Mouse (Mus musculus): ENCODE data around the gene 4932438A13Rik.

The 4932438A13Rik gene

DNA sequence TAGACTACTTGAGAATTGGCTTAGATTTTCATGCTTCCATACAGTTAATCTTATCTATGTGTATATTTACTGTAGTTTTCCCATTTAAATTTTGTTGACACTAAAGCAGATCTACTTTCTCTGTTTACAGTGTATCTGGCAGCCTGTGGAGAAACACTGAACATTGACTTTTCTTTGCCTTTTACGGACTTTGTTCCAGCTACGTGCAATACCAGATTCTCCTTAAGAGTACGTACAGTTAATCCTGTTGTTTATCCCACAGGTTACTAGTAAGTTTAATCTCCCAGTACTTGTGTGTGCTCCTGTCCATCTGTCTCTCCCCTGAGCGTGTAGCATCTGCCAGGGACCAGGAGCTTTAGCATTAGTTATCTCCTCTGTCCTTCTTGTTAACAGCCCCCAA, 55.4 kb downstream of the 4932438A13Rik start:
- DNase-seq (ENCODE audit: low spot score): no peak

DNA sequence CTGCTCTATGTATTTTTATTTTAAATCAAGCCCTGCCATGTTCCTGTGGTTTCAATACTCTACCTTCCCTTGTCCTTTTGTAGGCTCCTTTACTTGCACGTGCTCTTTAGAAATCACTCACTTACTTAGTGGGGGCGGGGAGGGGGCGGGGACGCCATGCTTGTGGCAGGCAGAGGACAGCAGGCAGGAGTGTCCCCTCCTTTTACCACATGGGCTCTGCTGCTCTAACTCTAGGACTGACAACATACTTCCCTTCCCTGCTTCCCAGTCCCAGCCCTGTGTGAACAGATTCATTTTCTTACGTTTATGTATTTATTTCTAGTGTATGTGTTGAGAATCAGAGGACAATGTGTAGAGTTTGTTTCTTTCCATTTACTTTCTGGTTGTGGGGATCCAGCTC, 78.7 kb downstream of the 4932438A13Rik start:
- no peak for DNase-seq (ENCODE audit: low spot score)

DNA sequence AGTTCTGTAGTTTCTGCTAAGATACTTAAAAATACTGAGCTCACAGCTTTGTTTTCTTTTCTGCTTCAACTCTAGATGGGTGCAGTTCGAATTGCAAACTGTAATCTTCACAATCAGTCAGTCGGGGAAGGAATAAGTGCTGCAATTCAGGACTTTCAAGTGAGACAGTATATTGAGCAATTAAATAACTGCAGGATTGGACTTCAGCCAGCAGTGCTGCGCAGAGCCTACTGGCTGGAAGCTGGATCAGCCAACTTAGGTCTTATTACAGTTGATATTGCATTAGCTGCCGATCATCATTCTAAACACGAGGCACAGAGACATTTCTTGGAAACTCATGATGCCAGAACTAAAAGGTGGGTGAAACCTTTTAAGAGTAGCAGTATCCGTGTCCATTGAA, 79.2 kb downstream of the 4932438A13Rik start:
- DNase-seq (ENCODE audit: low spot score): no peak

DNA sequence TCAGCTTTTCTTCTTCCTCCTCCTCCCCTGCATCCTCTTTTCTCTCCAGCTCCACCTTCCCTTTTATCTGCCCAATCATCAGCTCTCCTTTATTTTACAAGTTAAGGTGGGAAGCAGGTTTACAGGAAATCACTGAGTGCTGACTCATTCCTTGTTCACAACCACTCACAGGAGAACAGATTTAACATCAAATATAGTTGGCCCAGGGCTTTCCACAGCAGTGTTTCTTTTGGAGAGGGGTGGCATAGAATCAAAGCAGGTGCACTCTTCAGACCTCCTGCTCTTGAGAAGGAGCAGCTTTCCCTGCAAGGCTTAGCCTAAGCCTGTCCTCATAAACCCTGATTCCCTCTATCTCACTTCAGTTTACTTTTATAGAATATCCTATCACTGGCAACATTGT, 80.8 kb downstream of the 4932438A13Rik start:
- DNase-seq (ENCODE audit: low spot score): no peak

DNA sequence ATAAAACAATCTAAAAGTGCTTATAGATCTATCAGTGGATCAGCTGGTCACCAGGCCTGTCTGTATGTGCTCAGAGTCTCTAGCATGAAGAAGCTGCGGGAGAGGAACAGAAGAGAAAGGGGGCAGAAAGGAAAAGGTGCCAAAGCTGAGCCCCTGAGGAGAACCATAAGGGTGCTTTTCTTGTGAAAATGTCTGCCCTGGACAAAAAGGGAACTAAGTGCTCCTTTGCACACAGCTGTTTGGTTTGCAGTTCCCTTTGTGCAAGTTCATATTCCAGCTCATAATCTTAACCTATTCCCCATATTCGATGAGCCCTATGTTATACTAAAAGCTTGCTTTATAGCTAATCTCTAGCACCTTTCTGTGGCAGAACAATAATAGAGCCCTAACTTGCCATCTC, 175.1 kb downstream of the 4932438A13Rik start:
- DNase-seq (ENCODE audit: low spot score): no peak

DNA sequence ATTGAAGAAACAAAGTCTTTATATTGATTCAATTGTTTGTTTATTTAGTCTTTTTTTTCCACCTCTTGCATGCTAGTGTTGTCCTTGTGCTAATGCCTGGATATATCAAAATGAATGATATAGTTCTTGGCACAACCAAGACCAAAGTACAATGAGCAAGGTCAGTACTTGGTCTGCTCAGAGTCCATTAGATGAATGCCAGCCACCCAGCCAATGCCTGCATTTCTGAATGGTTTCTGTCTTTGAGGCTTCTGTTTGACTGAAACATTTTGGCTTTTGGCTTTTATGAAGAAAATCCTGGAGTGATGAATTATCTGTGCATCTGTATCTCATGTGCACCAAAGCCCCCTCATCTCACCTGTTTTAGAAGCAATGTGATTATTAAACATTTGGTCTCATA, 176.9 kb downstream of the 4932438A13Rik start:
- peak; percentile 45 for DNase-seq (ENCODE audit: low spot score)

DNA sequence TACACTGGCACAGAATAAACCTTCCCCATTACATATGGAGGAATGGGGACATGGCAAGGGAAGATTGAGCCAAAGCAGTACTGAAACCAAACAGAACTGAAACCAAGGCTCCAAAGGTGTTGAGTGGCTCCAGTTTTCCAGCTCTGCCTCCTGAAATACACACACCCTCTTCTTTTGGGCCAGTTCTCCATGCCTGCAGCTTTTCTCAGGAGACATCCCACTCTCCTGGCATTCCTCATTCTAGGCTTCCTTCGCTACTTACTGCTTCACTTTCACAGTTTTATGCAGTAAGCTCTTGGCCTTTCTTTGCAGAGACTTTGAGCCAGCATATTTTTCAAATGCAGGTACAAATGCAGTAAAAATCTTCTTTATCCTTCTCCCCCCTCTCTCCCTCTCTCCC, 188.6 kb downstream of the 4932438A13Rik start:
- DNase-seq (ENCODE audit: low spot score): no peak

DNA sequence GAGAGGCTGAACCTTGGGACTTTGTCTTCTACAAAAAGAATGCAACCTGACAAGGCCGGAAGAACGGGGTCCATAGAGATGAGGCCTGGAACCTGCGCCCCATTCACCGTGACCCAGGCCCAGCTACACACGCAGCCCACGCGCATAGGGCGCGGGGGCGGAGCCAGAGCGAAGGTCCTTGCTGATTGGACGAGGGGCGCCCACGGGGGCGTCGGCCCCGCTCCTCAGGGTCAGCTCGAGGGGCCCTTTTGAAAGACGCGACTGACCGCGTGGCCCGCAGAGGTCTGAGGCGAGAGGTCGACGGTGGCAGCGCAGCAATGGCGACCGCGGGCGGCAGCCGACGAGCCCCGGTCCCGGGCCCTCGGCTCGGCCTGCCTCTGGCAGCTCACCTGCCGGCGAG, 200.5 kb downstream of the 4932438A13Rik start, which contains the start of gene Adad1:
Gene Adad1, plus strand, starts transcription at position 122 of the 400 bp plus-strand sequence.
- DNase-seq (ENCODE audit: low spot score): peak; percentile 59

DNA sequence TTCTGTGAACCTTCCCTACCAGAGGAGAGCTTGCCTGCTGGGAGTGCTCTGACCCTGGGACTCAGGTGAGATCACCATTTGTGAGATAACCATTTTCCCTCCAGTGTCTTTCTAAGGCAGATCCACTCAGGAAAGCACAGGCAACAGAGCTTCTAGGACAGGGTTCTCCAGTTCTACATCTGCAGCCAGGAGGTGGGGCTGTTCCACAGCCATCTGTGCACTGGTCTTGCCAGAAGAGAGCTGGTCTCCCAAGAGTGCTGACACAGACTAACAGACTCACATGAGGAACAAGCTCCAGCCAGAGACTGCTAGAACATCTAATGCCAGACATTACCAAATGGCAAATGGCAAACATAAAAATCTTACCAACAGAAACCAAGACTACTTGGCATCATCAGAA, 210.3 kb downstream of the 4932438A13Rik start:
- DNase-seq (ENCODE audit: low spot score): peak; percentile 69

DNA sequence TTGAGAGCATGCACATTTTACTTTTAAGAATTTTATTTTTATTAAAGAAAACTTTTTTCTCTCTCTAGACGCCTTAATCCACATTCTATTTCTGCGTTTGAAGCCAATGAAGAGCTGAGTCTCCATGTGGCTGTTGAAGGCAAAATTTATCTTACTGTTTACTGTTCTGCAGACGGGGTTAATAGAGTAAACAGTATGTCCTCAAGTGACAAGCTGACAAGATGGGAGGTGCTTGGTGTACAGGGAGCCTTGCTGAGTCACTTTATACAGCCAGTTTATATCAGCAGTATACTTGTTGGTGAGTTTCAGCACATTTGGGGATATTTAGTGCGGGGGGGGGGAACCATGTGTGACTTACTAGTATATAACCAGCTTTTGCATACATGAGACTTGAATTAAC, 222.0 kb downstream of the 4932438A13Rik start:
- no peak for DNase-seq (ENCODE audit: low spot score)

DNA sequence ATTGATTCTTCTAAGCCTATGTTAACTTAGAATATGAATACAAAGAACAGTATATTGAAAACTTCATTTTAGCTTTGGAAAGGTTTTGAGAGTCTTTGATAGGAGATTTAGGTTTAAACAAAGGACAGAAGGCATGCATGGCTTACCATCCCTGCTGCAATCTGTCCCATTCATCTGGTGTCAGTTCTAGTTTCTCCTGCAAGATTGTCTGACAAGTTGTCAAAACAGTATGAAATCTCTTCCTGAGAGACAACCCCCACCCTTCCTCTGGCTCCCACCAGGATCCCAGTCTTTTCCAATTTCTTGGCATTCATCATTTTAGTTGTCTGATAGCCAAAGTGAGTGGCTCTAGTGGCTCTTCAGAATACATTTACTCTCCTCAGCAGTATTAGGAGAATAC, 227.8 kb downstream of the 4932438A13Rik start:
- no peak for DNase-seq (ENCODE audit: low spot score)

Data from testis, postnatal 10 days (tissue).